Mouse (Mus musculus) embryonic facial prominence, embryonic 13.5 days (tissue): Measurements from ENCODE around the gene Chst15. TPM values are rescaled to one million over a fixed set of nuclear protein-coding genes. Genes with fewer than 3 reads are reported as not detected.

Experiments
- ATAC-seq: fragments of 200-750 bp; cut with Nextera tagmentation; 2 replicates; pipeline ENCODE4 v1.8.0; 2017; ENCODE audit warnings: low read depth; ENCODE audit not compliant: insufficient number of reproducible peaks, insufficient read depth, low FRiP score, low TSS enrichment
- H3K27ac ChIP-seq: fragments of 300-500 bp; sonication (generic); 2 replicates; pipeline ENCODE4 v1.5.1; 2015; ENCODE audit warnings: moderate library complexity, mild to moderate bottlenecking, inconsistent platforms
- H3K27me3 ChIP-seq: fragments of 300-500 bp; sonication (generic); 2 replicates; pipeline ENCODE4 v1.6.1; 2015; ENCODE audit warnings: mild to moderate bottlenecking, inconsistent platforms
- H3K36me3 ChIP-seq: fragments of 300-500 bp; sonication (generic); 2 replicates; pipeline ENCODE4 v1.6.1; 2015; ENCODE audit warnings: mild to moderate bottlenecking, inconsistent platforms
- H3K4me1 ChIP-seq: fragments of 300-500 bp; sonication (generic); 2 replicates; pipeline ENCODE4 v1.6.1; 2015; ENCODE audit warnings: inconsistent platforms
- H3K4me2 ChIP-seq: fragments of 300-500 bp; sonication (generic); 2 replicates; pipeline ENCODE4 v1.6.1; 2015; ENCODE audit warnings: moderate library complexity, mild to moderate bottlenecking, inconsistent platforms
- H3K4me3 ChIP-seq: fragments of 300-500 bp; sonication (generic); 2 replicates; pipeline ENCODE4 v1.5.1; 2015; ENCODE audit warnings: mild to moderate bottlenecking, inconsistent platforms
- H3K9ac ChIP-seq: fragments of 300-500 bp; sonication (generic); 2 replicates; pipeline ENCODE4 v1.6.1; 2015; ENCODE audit warnings: mild to moderate bottlenecking, inconsistent platforms
- H3K9me3 ChIP-seq: fragments of 300-500 bp; sonication (generic); 2 replicates; pipeline ENCODE4 v1.6.1; 2016; ENCODE audit warnings: inconsistent platforms
- WGBS: fragments of 180-500 bp; shearing (Covaris S2); methylation state at CpG from one replicate; pipeline ENCODE4 v1.1.7; 2015; ENCODE audit warnings: mixed read lengths; 5-methylcytosine and 5-hydroxymethylcytosine counted together
- polyA plus RNA-seq: library from polyadenylated mRNA; unstranded; fragments of >200 nt; fragmentation: Nextera tagmentation; extraction: Ambion mirVana; gene quantifications from 2 replicates; pipeline ENCODE4 v1.2.1, GENCODE M21; 2015

Gene Chst15
- polyA plus RNA-seq, 1 experiment from 2014 or later = 30.2 TPM

GRCm38 (mm10) chr7:132210616-132211015 lies 106.4 kb downstream of the Chst15 start:
- H3K27ac ChIP-seq = no peak overlapping the region
- H3K27me3 ChIP-seq = peaks cover 4% of the 10 kb centered on the region; the same call in 1 of the 2 replicates
- peaks cover 29% of the 10 kb centered on the region for H3K4me1 ChIP-seq
- no peaks in the 10 kb centered on the region for H3K36me3 ChIP-seq
- no peak overlapping the region for H3K4me3 ChIP-seq
- H3K4me2 ChIP-seq = no peak overlapping the region
- H3K9me3 ChIP-seq = no peaks in the 10 kb centered on the region
- 80% methylated on average over 5 of the region's 5 CpGs for WGBS
- H3K9ac ChIP-seq = no peak overlapping the region
- ATAC-seq = no peak

DNA sequence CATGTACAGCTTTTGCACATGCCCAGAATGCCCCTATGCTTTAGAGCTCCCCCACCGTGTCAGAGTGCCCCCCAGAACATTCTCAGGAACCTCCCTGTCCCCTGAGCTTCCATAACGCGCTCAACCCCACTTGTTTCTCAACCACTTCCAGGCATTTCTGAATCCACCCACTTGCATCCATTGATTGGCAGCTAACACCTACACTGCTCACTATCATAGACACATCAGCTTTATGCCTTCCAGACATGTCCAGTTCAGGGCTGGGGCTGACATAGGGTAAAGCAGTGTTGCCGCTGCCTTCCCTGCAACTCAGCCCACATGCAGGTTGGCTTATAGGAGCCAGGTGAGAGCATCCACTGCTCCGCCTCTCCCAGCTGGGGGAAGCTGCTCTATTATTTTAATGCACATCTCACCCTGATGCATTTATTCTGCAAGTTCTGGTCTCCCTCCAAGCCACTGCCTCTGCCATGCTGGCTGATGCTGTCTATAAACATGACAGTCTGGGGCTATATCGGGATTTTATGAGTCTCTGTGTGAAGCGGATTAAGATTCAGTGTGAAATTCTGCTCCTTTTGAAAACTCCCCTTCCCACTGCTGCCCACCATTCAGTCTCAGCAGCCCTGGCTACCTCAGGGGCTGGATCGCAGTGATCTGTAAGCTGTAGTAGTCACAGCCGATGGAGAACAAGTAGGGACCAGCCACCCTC lies 107.9 kb downstream of the Chst15 start:
- no peak overlapping the region for H3K4me2 ChIP-seq
- H3K27me3 ChIP-seq = no peaks in the 10 kb centered on the region
- H3K9me3 ChIP-seq = no peaks in the 10 kb centered on the region
- H3K27ac ChIP-seq = no peak overlapping the region
- no peak for ATAC-seq
- no peak overlapping the region for H3K9ac ChIP-seq
- H3K4me1 ChIP-seq = peaks cover 39% of the 10 kb centered on the region
- H3K4me3 ChIP-seq = no peak overlapping the region
- H3K36me3 ChIP-seq = no peaks in the 10 kb centered on the region
- WGBS = 79% methylated on average over 9 of the region's 9 CpGs

DNA sequence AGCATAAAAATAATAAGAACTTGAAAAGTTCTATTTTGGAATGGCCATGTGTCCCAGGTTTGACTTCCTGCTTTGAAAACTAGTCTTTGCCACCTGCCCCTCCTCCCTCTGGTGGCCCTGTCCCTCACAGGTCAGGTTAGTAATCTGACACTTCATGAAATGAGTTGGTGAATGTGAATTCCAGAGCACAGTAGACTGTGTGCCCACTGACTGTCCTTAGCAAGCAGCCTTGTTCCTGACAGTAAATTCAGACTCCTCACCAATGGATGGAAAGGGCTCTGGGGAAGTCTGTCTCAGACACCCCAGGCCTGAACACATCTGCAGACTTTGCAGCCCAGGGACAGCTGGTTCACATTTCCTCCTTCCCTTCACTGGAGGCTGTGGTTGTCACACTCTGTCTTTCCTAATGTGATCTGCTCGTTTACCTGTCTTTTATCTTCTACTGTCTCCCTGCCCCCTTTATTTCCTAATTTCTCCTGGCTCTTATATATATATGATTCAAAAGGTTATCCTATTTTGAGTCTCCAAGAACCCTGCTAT lies 112.9 kb downstream of the Chst15 start:
- no peak for ATAC-seq
- 3% methylated on average over 1 of the region's 1 CpGs for WGBS
- Histone ChIP-seq H3K4me2 (no peak overlapping the region), H3K36me3 (no peaks in the 10 kb centered on the region), H3K27me3 (no peaks in the 10 kb centered on the region), H3K9me3 (no peaks in the 10 kb centered on the region), H3K27ac (peak overlapping the region; percentile 74), H3K4me3 (no peak overlapping the region), H3K9ac (no peak overlapping the region), H3K4me1 (peaks cover 39% of the 10 kb centered on the region)

DNA sequence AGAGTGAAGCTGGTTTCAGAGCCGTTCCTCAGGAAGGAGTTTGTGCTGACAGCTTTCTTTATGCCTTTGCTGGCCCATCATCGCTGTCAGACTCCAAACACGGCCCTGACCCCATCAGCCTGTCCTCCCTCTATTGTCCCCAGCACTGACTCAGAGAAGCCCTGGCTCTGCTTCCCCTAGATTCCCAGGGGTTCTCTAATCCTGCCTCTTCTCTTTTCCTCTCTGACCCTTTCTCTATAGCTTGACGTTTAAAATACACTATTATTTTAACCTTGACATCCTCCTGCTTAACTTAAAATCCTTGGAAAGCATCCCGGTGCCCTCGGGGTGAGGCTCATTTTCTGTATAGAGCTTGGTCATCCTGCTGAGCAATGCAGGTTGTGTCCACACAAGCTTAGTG lies 117.3 kb downstream of the Chst15 start:
- ATAC-seq = no peak
- no peaks in the 10 kb centered on the region for H3K9me3 ChIP-seq
- H3K9ac ChIP-seq = no peak overlapping the region
- H3K27ac ChIP-seq = no peak overlapping the region
- WGBS = 43% methylated on average over 6 of the region's 6 CpGs
- H3K36me3 ChIP-seq = no peaks in the 10 kb centered on the region
- no peak overlapping the region for H3K4me3 ChIP-seq
- no peak overlapping the region for H3K4me2 ChIP-seq
- peaks cover 41% of the 10 kb centered on the region for H3K4me1 ChIP-seq
- H3K27me3 ChIP-seq = no peaks in the 10 kb centered on the region

DNA sequence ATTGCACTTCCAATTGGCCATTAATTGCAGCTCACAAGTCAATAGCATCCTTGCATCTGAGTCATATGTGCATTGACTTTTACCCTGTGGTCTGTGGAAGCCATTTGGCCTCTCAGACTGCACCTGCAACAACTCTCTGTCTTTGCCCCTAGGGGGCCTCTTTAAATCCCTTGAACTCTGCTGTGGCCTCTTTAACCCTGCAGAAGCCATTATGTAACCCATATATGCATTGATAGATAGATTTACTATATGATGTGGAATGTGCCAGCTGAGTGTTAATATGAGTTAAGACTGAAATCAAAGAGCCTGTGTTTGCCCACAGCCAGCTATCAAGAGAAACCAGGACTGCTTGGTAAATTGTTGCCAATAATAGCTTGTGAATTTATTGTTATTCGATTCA lies 118.2 kb downstream of the Chst15 start:
- H3K4me2 ChIP-seq = no peak overlapping the region
- no peaks in the 10 kb centered on the region for H3K36me3 ChIP-seq
- H3K9ac ChIP-seq = no peak overlapping the region
- peaks cover 33% of the 10 kb centered on the region for H3K4me1 ChIP-seq
- no peaks in the 10 kb centered on the region for H3K9me3 ChIP-seq
- no peak overlapping the region for H3K27ac ChIP-seq
- ATAC-seq = no peak
- no peak overlapping the region for H3K4me3 ChIP-seq
- 93% methylated on average over 1 of the region's 1 CpGs for WGBS
- no peaks in the 10 kb centered on the region for H3K27me3 ChIP-seq

GRCm38 (mm10) chr7:132197817-132198475 lies 119.1 kb downstream of the Chst15 start:
- Histone ChIP-seq H3K9me3 (no peaks in the 10 kb centered on the region), H3K4me1 (peaks cover 26% of the 10 kb centered on the region), H3K4me3 (no peak overlapping the region), H3K4me2 (no peak overlapping the region), H3K36me3 (no peaks in the 10 kb centered on the region), H3K27ac (no peak overlapping the region), H3K9ac (no peak overlapping the region), H3K27me3 (no peaks in the 10 kb centered on the region)
- 35% methylated on average over 7 of the region's 7 CpGs for WGBS
- ATAC-seq = no peak

DNA sequence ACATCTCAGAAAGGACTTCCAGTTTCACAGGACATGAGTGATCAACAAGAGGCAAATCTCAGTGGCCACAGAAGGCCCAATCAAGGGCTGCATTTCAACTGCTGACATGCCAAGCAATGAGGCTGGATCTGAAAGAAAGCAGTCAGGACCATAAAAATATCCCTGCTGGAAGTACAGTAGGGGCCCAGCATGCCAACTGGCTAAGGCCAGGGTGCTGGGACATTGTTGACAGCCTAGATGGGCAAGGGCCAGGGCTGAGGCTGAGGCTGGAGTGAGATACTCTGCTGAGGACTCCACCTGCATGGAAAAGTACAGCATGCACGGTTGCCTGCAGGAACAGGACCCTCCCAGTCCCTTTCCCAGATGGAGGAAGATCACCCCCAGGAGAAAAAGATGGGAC lies 120.4 kb downstream of the Chst15 start:
- Histone ChIP-seq H3K27ac (no peak overlapping the region), H3K4me2 (no peak overlapping the region), H3K27me3 (no peaks in the 10 kb centered on the region), H3K9me3 (no peaks in the 10 kb centered on the region), H3K4me3 (no peak overlapping the region), H3K36me3 (no peaks in the 10 kb centered on the region), H3K9ac (no peak overlapping the region), H3K4me1 (peaks cover 26% of the 10 kb centered on the region)
- 83% methylated on average over 1 of the region's 1 CpGs for WGBS
- ATAC-seq = no peak

- H3K27me3 ChIP-seq = peaks cover 6% of the 10 kb centered on the region; the same call in 1 of the 2 replicates
- H3K36me3 ChIP-seq = no peaks in the 10 kb centered on the region
- peaks cover 26% of the 10 kb centered on the region for H3K4me1 ChIP-seq
- H3K27ac ChIP-seq = no peak overlapping the region
- no peaks in the 10 kb centered on the region for H3K9me3 ChIP-seq
- H3K4me2 ChIP-seq = no peak overlapping the region
- no peak overlapping the region for H3K9ac ChIP-seq
- H3K4me3 ChIP-seq = no peak overlapping the region
- no peak for ATAC-seq
- 97% methylated on average over 2 of the region's 2 CpGs for WGBS
These were observed 123.4 kb downstream of the Chst15 start for GRCm38 (mm10) chr7:132193606-132194005.

GRCm38 (mm10) chr7:132187456-132187855 lies 129.6 kb downstream of the Chst15 start:
- 15% methylated on average over 3 of the region's 3 CpGs for WGBS
- Histone ChIP-seq H3K27me3 (peaks cover 6% of the 10 kb centered on the region; the same call in 1 of the 2 replicates), H3K36me3 (no peaks in the 10 kb centered on the region), H3K9ac (no peak overlapping the region), H3K4me1 (peaks cover 28% of the 10 kb centered on the region), H3K9me3 (no peaks in the 10 kb centered on the region), H3K27ac (peak overlapping the region; percentile 66; the same call in 1 of the 2 replicates), H3K4me2 (no peak overlapping the region; the same call in 1 of the 2 replicates), H3K4me3 (no peak overlapping the region)
- ATAC-seq = no peak

Other genes starting within 250 kb of the Chst15 start
- 27.8 and 31.5 TPM in 2 replicates for gene Cpxm2, start 162.5 kb downstream of the Chst15 start, polyA plus RNA-seq